Mouse (Mus musculus) cerebellum, adult 2 months (tissue): ENCODE results near the gene Smarcd1.

Source experiments
- CTCF ChIP-seq: fragments of 200-500 bp; IDR thresholded peaks from 2 replicates; pipeline ENCODE4 v1.5.1; 2011; ENCODE audit warnings: low read depth, mild to moderate bottlenecking, control low read depth, low read length, moderate library complexity, borderline replicate concordance; ENCODE audit not compliant: insufficient read depth
- POLR2A ChIP-seq: fragments of 200-500 bp; IDR thresholded peaks from 2 replicates; pipeline ENCODE4 v1.6.1; 2011; ENCODE audit warnings: low read length, control low read depth, borderline replicate concordance; ENCODE audit not compliant: insufficient read depth

DNA sequence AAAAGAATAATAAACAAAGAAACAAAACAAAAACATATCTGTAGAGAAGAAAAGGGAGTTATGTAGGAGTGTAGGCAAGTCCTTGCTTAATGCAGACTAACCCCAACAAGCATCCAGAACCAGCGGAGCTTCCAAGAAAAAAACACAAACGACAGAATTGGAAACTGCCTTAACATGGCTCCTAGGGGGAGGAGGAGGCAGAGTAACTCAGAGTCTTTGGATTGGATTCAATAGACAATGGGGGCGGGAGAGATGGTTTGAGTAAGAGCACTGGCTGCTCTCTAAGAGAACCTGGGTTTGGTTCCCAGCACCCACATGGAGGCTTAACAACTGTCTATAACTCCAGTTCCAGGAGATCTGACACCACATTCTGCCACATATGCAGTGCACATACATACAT, 29.7 kb downstream of the Smarcd1 start:
- TF ChIP-seq POLR2A (no peak), CTCF (no peak)
